Mouse (Mus musculus) hindbrain, embryonic 14.5 days (tissue): ENCODE data around the gene Gm13272. TPM values are rescaled to one million over a fixed set of nuclear protein-coding genes. Genes with fewer than 3 reads are reported as not detected.
"Not testable (repeated sequence)": the region's sequence is repeated elsewhere in the genome, so short reads cannot be mapped to it uniquely, and the experiment has no call there.

Source experiments
- ATAC-seq: fragments of 200-750 bp; cut with Nextera tagmentation; 2 replicates; pipeline ENCODE4 v1.8.0; 2017; ENCODE audit warnings: moderate number of reproducible peaks, mild to moderate bottlenecking, moderate TSS enrichment, moderate library complexity; ENCODE audit not compliant: low FRiP score
- DNase-seq: peaks from one replicate; pipeline ENCODE4 v3.0.0-alpha.2; 2015; ENCODE audit warnings: low spot score
- H3K27ac ChIP-seq: fragments of 300-500 bp; sonication (generic); 2 replicates; pipeline ENCODE4 v1.5.1; 2014; ENCODE audit warnings: mild to moderate bottlenecking, moderate library complexity
- H3K27me3 ChIP-seq: fragments of 300-500 bp; sonication (generic); 2 replicates; pipeline ENCODE4 v1.6.1; 2014; ENCODE audit warnings: mild to moderate bottlenecking, low read length, mixed read lengths; ENCODE audit not compliant: control insufficient read depth, insufficient read depth
- H3K36me3 ChIP-seq: fragments of 300-500 bp; sonication (generic); replicated peaks from 2 replicates; pipeline ENCODE4 v1.6.1; 2014; ENCODE audit not compliant: control insufficient read depth, insufficient read depth
- H3K4me1 ChIP-seq: fragments of 300-500 bp; sonication (generic); replicated peaks from 2 replicates; pipeline ENCODE4 v1.6.1; 2014; ENCODE audit warnings: antibody characterized with exemption, low read length, mixed read lengths; ENCODE audit not compliant: control insufficient read depth, insufficient read depth
- H3K4me2 ChIP-seq: fragments of 300-500 bp; sonication (generic); replicated peaks from 2 replicates; pipeline ENCODE4 v1.6.1; 2014; ENCODE audit warnings: mild to moderate bottlenecking, moderate library complexity
- H3K4me3 ChIP-seq: fragments of 300-500 bp; sonication (generic); replicated peaks from 2 replicates; pipeline ENCODE4 v1.5.1; 2014; ENCODE audit warnings: mild to moderate bottlenecking, low read length
- H3K9ac ChIP-seq: fragments of 300-500 bp; sonication (generic); 2 replicates; pipeline ENCODE4 v1.6.1; 2014
- H3K9me3 ChIP-seq: fragments of 300-500 bp; sonication (generic); 2 replicates; pipeline ENCODE4 v1.6.1; 2016; ENCODE audit warnings: low read length; ENCODE audit not compliant: control insufficient read depth
- WGBS: fragments of 180-500 bp; shearing (Covaris S2); extraction: QIAGEN DNeasy Blood & Tissue Kit; methylation state at CpG from one replicate; pipeline ENCODE4 v1.1.7; 2014; 5-methylcytosine and 5-hydroxymethylcytosine counted together
- polyA plus RNA-seq: library from polyadenylated mRNA; unstranded; fragments of >200 nt; fragmentation: Nextera tagmentation; extraction: Ambion mirVana; gene quantifications from 2 replicates; pipeline ENCODE4 v1.2.1, GENCODE M21; 2014

Gene Gm13272
- not detected in 2 replicates for polyA plus RNA-seq

DNA sequence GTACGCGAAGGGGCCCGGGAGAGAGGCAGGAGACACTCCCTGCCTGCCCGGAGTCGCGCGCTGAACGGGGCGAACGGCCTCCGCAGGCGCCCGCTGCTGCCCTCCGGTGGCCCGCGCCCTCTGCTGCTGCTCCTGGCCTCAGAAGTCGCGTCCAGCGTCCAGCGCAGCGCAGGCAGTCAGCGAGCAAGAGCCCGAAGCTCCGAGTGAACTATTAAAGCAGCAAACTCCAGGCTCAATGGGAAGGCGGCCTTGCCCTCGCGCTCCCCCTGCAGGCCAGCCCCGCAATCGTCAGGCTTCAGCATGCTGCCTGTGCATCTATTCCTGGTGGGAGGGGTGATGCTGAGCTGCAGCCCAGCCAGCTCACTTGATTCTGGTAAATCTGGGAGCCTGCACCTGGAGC lies at the start of gene Gm13272:
Gene Gm13272 (plus strand): TSS at position 301 of the 400 bp plus-strand sequence.
- ATAC-seq, H3K9ac ChIP-seq, H3K4me3 ChIP-seq, H3K36me3 ChIP-seq, H3K27me3 ChIP-seq, H3K9me3 ChIP-seq, H3K4me2 ChIP-seq, H3K4me1 ChIP-seq, DNase-seq, H3K27ac ChIP-seq: not testable (repeated sequence)
- no CpG with 5 or more reads among the region's 29 CpGs for WGBS

- no peak for ATAC-seq
- WGBS, result 5% methylated on average over 2 of the region's 2 CpGs
These were observed 41.2 kb upstream of the Gm13272 start for GRCm38 (mm10) chr4:88738480-88738879.

GRCm38 (mm10) chr4:88739036-88739435 lies 40.6 kb upstream of the Gm13272 start:
- Histone ChIP-seq H3K9me3 (no peaks in the 10 kb centered on the region), H3K27ac (no peak overlapping the region), H3K9ac (no peak overlapping the region), H3K4me1 (no peaks in the 10 kb centered on the region), H3K27me3 (no peaks in the 10 kb centered on the region), H3K4me3 (no peak overlapping the region), H3K4me2 (no peak overlapping the region), H3K36me3 (no peaks in the 10 kb centered on the region)
- 92% methylated on average over 6 of the region's 6 CpGs for WGBS
- DNase-seq (no peak), ATAC-seq (no peak)

More at GRCm38 (mm10) chr4:88738480-88738879, 41.2 kb upstream of the Gm13272 start:
- H3K36me3 ChIP-seq, result no peaks in the 10 kb centered on the region
- H3K27ac ChIP-seq, result no peak overlapping the region
- H3K27me3 ChIP-seq, result no peaks in the 10 kb centered on the region
- H3K4me2 ChIP-seq, result no peak overlapping the region
- no peaks in the 10 kb centered on the region for H3K4me1 ChIP-seq
- peak; percentile 72 for DNase-seq
- H3K4me3 ChIP-seq, result no peak overlapping the region
- H3K9ac ChIP-seq, result no peak overlapping the region
- H3K9me3 ChIP-seq, result no peaks in the 10 kb centered on the region

DNA sequence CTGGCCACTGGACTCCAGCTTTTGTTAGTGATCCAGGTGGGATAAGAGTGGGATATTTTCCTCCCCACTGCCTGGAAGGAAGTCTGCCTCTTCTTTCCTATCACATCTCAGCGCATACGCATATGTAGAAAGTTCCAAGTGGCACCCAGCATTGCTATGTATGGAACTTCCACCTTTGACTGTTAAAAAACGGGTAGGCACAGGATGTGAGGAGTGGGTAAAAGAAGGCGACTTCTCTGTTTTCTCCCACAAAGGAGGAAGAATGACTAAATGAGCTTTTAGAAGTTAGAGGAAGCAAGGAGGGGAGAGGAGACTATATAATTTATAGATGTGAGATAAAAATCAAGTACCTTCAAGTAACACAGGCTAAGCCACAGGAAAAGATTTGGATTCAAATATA lies 38.2 kb upstream of the Gm13272 start:
- DNase-seq (no peak), ATAC-seq (no peak)
- no peak overlapping the region for H3K9ac ChIP-seq
- H3K27ac ChIP-seq, result no peak overlapping the region
- H3K36me3 ChIP-seq, result no peaks in the 10 kb centered on the region
- H3K27me3 ChIP-seq, result no peaks in the 10 kb centered on the region
- H3K4me2 ChIP-seq, result no peak overlapping the region
- 89% methylated on average over 4 of the region's 4 CpGs for WGBS
- H3K4me1 ChIP-seq, result no peaks in the 10 kb centered on the region
- no peak overlapping the region for H3K4me3 ChIP-seq
- H3K9me3 ChIP-seq, result no peaks in the 10 kb centered on the region

- no peak overlapping the region for H3K4me2 ChIP-seq
- H3K27me3 ChIP-seq, result no peaks in the 10 kb centered on the region
- ATAC-seq (no peak), DNase-seq (no peak)
- H3K36me3 ChIP-seq, result no peaks in the 10 kb centered on the region
- no peak overlapping the region for H3K9ac ChIP-seq
- H3K4me3 ChIP-seq, result no peak overlapping the region
- no peaks in the 10 kb centered on the region for H3K4me1 ChIP-seq
- no peaks in the 10 kb centered on the region for H3K9me3 ChIP-seq
- 84% methylated on average over 7 of the region's 7 CpGs for WGBS
- no peak overlapping the region for H3K27ac ChIP-seq
These were observed 36.8 kb upstream of the Gm13272 start for GRCm38 (mm10) chr4:88742771-88743371.

- H3K27me3 ChIP-seq, result no peaks in the 10 kb centered on the region
These were observed 35.4 kb upstream of the Gm13272 start for GRCm38 (mm10) chr4:88744207-88744606.

DNA sequence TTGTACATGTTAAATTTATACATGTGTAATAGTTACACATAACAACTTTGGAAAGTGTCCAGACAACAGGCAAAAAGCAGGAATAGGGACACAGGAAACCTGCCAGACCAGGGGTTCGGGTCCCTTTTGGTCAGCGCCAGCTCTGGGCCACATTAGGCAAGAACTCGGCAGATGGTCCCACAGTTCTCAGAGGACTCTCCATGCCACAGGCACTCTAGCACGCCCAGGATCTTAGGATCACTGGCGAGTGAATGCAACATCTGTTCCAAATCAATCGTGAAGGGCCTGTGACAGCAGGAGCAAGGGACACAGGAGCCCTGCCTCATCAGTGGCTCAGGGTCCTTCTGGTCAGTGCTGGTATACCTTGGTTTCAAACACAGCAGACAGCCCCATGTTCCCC lies 29.7 kb upstream of the Gm13272 start:
- Histone ChIP-seq H3K4me1 (no peaks in the 10 kb centered on the region), H3K4me2 (no peak overlapping the region), H3K36me3 (no peaks in the 10 kb centered on the region), H3K27ac (no peak overlapping the region), H3K9ac (no peak overlapping the region), H3K27me3 (no peaks in the 10 kb centered on the region), H3K4me3 (no peak overlapping the region), H3K9me3 (no peaks in the 10 kb centered on the region)
- ATAC-seq (no peak), DNase-seq (no peak)
- WGBS, result 70% methylated on average over 6 of the region's 6 CpGs

More at GRCm38 (mm10) chr4:88744207-88744606, 35.4 kb upstream of the Gm13272 start:
- no peak overlapping the region for H3K4me3 ChIP-seq
- H3K4me2 ChIP-seq, result no peak overlapping the region
- 82% methylated on average over 3 of the region's 3 CpGs for WGBS
- H3K9ac ChIP-seq, result no peak overlapping the region
- H3K36me3 ChIP-seq, result no peaks in the 10 kb centered on the region
- H3K4me1 ChIP-seq, result no peaks in the 10 kb centered on the region
- DNase-seq, result no peak
- H3K27ac ChIP-seq, result no peak overlapping the region
- no peak for ATAC-seq
- no peaks in the 10 kb centered on the region for H3K9me3 ChIP-seq

DNA sequence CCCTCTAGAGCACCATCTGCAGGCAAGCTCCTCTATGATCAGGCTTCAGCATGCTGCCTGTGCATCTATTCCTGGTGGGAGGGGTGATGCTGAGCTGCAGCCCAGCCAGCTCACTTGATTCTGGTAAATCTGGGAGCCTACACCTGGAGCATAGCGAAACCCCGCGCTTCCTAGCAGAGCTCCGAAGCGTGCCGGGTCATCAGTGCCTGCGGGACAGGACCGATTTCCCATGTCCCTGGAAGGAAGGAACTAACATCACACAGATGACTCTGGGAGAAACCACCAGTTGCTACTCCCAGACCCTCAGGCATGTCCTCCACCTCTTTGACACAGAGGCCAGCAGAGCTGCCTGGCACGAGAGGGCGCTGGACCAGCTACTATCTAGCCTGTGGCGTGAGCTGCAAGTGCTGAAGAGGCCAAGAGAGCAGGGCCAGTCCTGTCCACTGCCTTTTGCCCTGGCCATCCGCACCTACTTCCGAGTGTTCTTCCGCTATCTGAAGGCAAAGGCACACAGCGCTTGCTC lies 24.8 kb upstream of the Gm13272 start, which contains the start of gene Gm13271:
Gene Gm13271 (plus strand): TSS at position 51 of the 523 bp plus-strand sequence.
- H3K27me3 ChIP-seq, H3K36me3 ChIP-seq, ATAC-seq, H3K27ac ChIP-seq, H3K4me1 ChIP-seq, H3K4me3 ChIP-seq, H3K9ac ChIP-seq, H3K4me2 ChIP-seq, DNase-seq, H3K9me3 ChIP-seq: not testable (repeated sequence)
- WGBS, result 83% methylated on average over 15 of the region's 15 CpGs

GRCm38 (mm10) chr4:88756581-88757513 lies 22.8 kb upstream of the Gm13272 start:
- not testable (repeated sequence) for H3K4me1 ChIP-seq, H3K27me3 ChIP-seq, DNase-seq, H3K36me3 ChIP-seq, ATAC-seq, H3K9me3 ChIP-seq
- Histone ChIP-seq H3K9ac (peak overlapping the region; percentile 61), H3K4me3 (peak overlapping the region; percentile 35), H3K4me2 (peak overlapping the region; percentile 66), H3K27ac (peak overlapping the region; percentile 70)
- WGBS, result 14% methylated on average over 28 of the region's 31 CpGs
